Mouse (Mus musculus) forebrain, postnatal 0 days (tissue): ENCODE measurements around the gene Cacnb2. TPM values are rescaled to one million over a fixed set of nuclear protein-coding genes. Genes with fewer than 3 reads are reported as not detected.

Source experiments
- ATAC-seq: fragments of 200-750 bp; cut with Nextera tagmentation; 2 replicates; pipeline ENCODE4 v1.8.0; 2017; ENCODE audit warnings: mild to moderate bottlenecking, moderate library complexity
- DNase-seq: peaks from one replicate; pipeline ENCODE4 v3.0.0-alpha.2; 2015
- H3K27ac ChIP-seq: fragments of 300-500 bp; sonication (generic); 2 replicates; pipeline ENCODE4 v1.5.1; 2014; ENCODE audit warnings: low read depth, mild to moderate bottlenecking, antibody characterized with exemption, low read length, moderate library complexity, mixed read lengths
- H3K27me3 ChIP-seq: fragments of 300-500 bp; sonication (generic); 2 replicates; pipeline ENCODE4 v1.6.1; 2014; ENCODE audit warnings: mild to moderate bottlenecking, low read length, mixed read lengths; ENCODE audit not compliant: insufficient read depth
- H3K36me3 ChIP-seq: fragments of 300-500 bp; sonication (generic); 2 replicates; pipeline ENCODE4 v1.6.1; 2014; ENCODE audit warnings: mild to moderate bottlenecking, moderate library complexity; ENCODE audit not compliant: insufficient read depth
- H3K4me1 ChIP-seq: fragments of 300-500 bp; sonication (generic); 2 replicates; pipeline ENCODE4 v1.6.1; 2014; ENCODE audit warnings: antibody characterized with exemption; ENCODE audit not compliant: insufficient read depth
- H3K4me2 ChIP-seq: fragments of 300-500 bp; sonication (generic); 2 replicates; pipeline ENCODE4 v1.6.1; 2014; ENCODE audit warnings: low read depth, mild to moderate bottlenecking, moderate library complexity
- H3K4me3 ChIP-seq: fragments of 300-500 bp; sonication (generic); 2 replicates; pipeline ENCODE4 v1.5.1; 2014; ENCODE audit warnings: low read depth, low read length, mixed read lengths
- H3K9ac ChIP-seq: fragments of 300-500 bp; sonication (generic); 2 replicates; pipeline ENCODE4 v1.6.1; 2014; ENCODE audit warnings: mild to moderate bottlenecking
- H3K9me3 ChIP-seq: fragments of 300-500 bp; sonication (generic); 2 replicates; pipeline ENCODE4 v1.6.1; 2016; ENCODE audit warnings: low read length
- CTCF ChIP-seq: sonication (generic); IDR thresholded peaks from 2 replicates; pipeline ENCODE4 v1.5.1; 2016; ENCODE audit warnings: antibody characterized with exemption, control low read depth, low read depth
- WGBS: fragments of 180-500 bp; shearing (Covaris S2); extraction: QIAGEN DNeasy Blood & Tissue Kit; methylation state at CpG from one replicate; pipeline ENCODE4 v1.1.7; 2014; 5-methylcytosine and 5-hydroxymethylcytosine counted together
- polyA plus RNA-seq: library from polyadenylated mRNA; unstranded; fragments of >200 nt; fragmentation: Nextera tagmentation; extraction: Ambion mirVana; gene quantifications from 2 replicates; pipeline ENCODE4 v1.2.1, GENCODE M21; 2015
- total RNA-seq: library from RNA; depleted of rRNA; stranded (reverse); fragments of >200 nt; gene quantifications from 2 replicates; pipeline ENCODE4 v1.2.3, GENCODE M21; 2014; rRNA removed

Cacnb2 gene
- total and polyA plus RNA-seq, 2 experiments from 2014 or later, result 4.8 to 20.4 TPM

DNA sequence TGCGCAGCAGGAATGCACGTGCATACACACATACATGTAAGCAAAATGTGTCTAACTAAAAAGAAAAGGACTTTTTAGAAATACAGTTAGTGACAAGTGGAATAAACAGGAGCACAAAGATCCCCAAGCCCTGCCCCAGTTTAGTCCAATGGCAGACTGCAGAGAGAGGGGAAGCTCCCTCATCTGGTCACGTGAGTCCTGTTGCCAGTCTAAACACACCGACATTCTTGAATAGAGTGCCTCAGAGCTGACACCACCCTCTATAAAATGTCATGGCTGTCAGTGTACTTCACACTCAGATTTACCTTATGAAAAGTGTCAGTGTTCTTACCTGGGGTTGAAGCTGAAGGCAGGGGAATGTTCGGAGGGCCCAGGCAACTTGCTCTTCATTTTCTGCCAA, 394.9 kb downstream of the Cacnb2 start:
- TF ChIP-seq CTCF, result no peak
- Histone ChIP-seq H3K27me3 (no peaks in the 10 kb centered on the region), H3K4me1 (no peaks in the 10 kb centered on the region), H3K27ac (no peak overlapping the region), H3K36me3 (peaks cover 6% of the 10 kb centered on the region; the same call in 1 of the 2 replicates), H3K9ac (no peak overlapping the region), H3K4me2 (no peak overlapping the region), H3K4me3 (no peak overlapping the region), H3K9me3 (no peaks in the 10 kb centered on the region)
- no peak for ATAC-seq
- WGBS, result 90% methylated on average over 5 of the region's 5 CpGs
- DNase-seq, result no peak

DNA sequence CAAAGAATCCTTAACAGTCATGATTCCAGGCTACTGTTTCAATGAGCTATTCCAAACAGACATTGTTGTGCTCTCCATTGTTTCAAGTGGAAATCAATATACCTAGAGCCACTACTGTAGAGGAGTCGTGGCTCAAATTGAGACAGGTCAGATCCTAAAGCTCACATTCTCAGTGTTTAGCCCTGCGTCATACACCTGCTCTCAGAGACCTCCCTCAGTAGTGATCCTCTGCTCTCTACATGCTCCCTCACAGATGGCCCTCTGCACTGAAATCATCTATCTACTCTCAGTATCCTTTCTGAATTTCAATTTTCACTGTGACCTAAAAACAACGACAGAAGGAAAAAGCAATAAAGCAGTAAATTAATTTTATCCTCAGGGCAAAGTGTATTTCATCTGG, 404.6 kb downstream of the Cacnb2 start:
- Histone ChIP-seq H3K4me1 (no peaks in the 10 kb centered on the region), H3K9ac (no peak overlapping the region), H3K4me2 (no peak overlapping the region), H3K27me3 (no peaks in the 10 kb centered on the region), H3K36me3 (0 out of 2 replicates have a peak, but pooled peaks cover 3% of the 10 kb centered on the region), H3K4me3 (no peak overlapping the region), H3K27ac (no peak overlapping the region), H3K9me3 (no peaks in the 10 kb centered on the region)
- DNase-seq, result no peak
- TF ChIP-seq CTCF, result no peak
- ATAC-seq, result no peak
- 89% methylated on average over 3 of the region's 3 CpGs for WGBS

DNA sequence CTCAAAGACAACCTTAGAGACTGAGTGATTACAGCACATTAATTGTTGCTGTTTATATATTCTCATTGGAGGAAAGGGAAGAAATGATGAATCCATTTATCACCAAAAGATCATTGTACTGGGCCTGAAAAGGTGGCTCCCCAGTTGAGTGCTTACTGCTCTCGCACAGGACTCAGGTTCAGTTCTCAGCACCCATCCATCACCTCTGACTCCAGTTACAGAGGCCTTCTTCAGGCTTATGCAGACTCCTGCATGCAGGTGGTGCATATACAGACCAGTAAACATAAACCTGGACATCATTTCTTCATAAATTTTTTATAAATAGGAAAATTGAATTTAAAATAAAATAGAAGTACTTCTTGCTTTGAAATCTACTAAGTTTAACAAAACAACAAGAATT, 405.2 kb downstream of the Cacnb2 start:
- TF ChIP-seq CTCF, result no peak
- Histone ChIP-seq H3K9me3 (no peaks in the 10 kb centered on the region), H3K27me3 (no peaks in the 10 kb centered on the region), H3K4me1 (no peaks in the 10 kb centered on the region), H3K36me3 (0 out of 2 replicates have a peak, but pooled peaks cover 3% of the 10 kb centered on the region), H3K9ac (no peak overlapping the region), H3K4me3 (no peak overlapping the region), H3K27ac (no peak overlapping the region), H3K4me2 (no peak overlapping the region)
- DNase-seq (no peak), ATAC-seq (no peak)
- 100% methylated on average over 1 of the region's 1 CpGs for whole genome bisulfite sequencing

DNA sequence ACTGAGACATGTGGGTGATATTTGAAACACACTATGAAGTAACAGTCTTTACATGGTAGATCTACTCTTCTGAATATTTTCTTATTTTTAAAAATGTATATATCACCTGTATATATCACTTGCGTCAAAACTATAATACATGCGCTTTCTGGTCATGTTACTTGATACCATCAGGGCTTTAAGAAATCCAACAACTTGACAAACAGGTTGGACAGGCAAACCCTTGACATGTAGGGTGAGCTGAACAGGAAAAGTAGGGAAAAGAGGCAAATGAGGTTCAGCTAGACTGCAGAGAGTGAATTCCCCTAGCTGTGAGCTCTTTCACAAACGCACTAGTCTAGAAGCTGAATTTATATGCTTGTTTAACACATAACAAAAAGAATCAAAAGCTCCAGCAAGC, 423.9 kb downstream of the Cacnb2 start:
- DNase-seq (no peak), ATAC-seq (no peak)
- 94% methylated on average over 3 of the region's 3 CpGs for WGBS
- H3K27me3 ChIP-seq, result no peaks in the 10 kb centered on the region
- H3K4me1 ChIP-seq, result no peaks in the 10 kb centered on the region
- no peaks in the 10 kb centered on the region for H3K9me3 ChIP-seq
- H3K27ac ChIP-seq, result no peak overlapping the region
- no peak overlapping the region for H3K4me3 ChIP-seq
- no peak overlapping the region for H3K4me2 ChIP-seq
- H3K36me3 ChIP-seq, result peaks cover 7% of the 10 kb centered on the region
- no peak for TF ChIP-seq CTCF
- no peak overlapping the region for H3K9ac ChIP-seq

DNA sequence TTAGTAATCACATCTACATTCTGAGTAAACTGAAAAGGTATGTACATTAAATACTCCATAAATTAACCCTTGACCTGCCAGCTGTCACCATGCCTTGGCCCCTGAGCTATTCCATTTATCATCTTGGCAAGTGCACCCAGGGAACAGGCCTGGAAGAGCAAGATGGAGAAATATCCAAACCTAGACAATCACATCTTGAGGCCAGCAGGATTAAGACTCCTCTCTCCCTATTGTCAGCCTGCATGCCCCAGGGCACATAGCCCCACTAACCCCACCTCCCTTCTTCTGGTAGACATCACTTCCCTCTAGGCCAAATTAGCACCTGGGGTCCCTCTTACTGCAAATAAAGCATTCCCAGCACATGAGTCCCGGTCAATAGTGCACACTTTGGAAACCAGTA, 424.9 kb downstream of the Cacnb2 start:
- H3K4me2 ChIP-seq, result no peak overlapping the region
- 92% methylated on average over 1 of the region's 1 CpGs for WGBS
- H3K27me3 ChIP-seq, result no peaks in the 10 kb centered on the region
- no peaks in the 10 kb centered on the region for H3K4me1 ChIP-seq
- no peaks in the 10 kb centered on the region for H3K9me3 ChIP-seq
- ATAC-seq (no peak), DNase-seq (no peak)
- no peak overlapping the region for H3K9ac ChIP-seq
- TF ChIP-seq CTCF, result no peak
- H3K4me3 ChIP-seq, result no peak overlapping the region
- H3K36me3 ChIP-seq, result peaks cover 7% of the 10 kb centered on the region
- no peak overlapping the region for H3K27ac ChIP-seq

Other genes with a start within 250 kb of the Cacnb2 start
- gene Slc39a12, start 214.8 kb upstream of the Cacnb2 start, total RNA-seq, result 5.5 and 9.3 TPM in 2 replicates
- gene Slc39a12, start 214.8 kb upstream of the Cacnb2 start, polyA plus RNA-seq, result 2.6 and 3.9 TPM in 2 replicates